Mouse (Mus musculus): ENCODE data around the gene Cntnap2.

GRCm38 (mm10) chr6:47285742-47286141 lies 2226.6 kb downstream of the Cntnap2 start:
- no peak for TF ChIP-seq CTCF (IDR thresholded peaks at IDR 0.05; ENCODE audit: low read depth, low read length)
- no peak for TF ChIP-seq GATA1 (IDR thresholded peaks at IDR 0.05; ENCODE audit: borderline replicate concordance, low read length)

All from G1E (cell line).